Mouse (Mus musculus): ENCODE measurements around the gene Rlbp1. TPM values are rescaled to one million over a fixed set of nuclear protein-coding genes. Genes with fewer than 3 reads are reported as not detected.

The Rlbp1 gene
- polyA plus RNA-seq, 1 experiment from 2014 or later: 0.28 TPM

GRCm38 (mm10) chr7:79369416-79369815 lies 17.4 kb downstream of the Rlbp1 start:
- WGBS: 28% methylated on average over 4 of the region's 4 CpGs
- DNase-seq (ENCODE audit: low spot score) (no peak), ATAC-seq (replicated peaks; ENCODE audit: low FRiP score, low TSS enrichment, low read depth) (no peak)
- Histone ChIP-seq H3K4me1 (replicated peaks; ENCODE audit: control insufficient read depth, insufficient read depth, low read length) (no peaks in the 10 kb centered on the region), H3K27me3 (replicated peaks; ENCODE audit: control insufficient read depth, insufficient read depth, low read length) (no peaks in the 10 kb centered on the region), H3K4me2 (ENCODE audit: low read length) (no peak overlapping the region), H3K4me3 (ENCODE audit: low read depth, low read length) (no peak overlapping the region), H3K9me3 (ENCODE audit: control insufficient read depth, low read length) (no peaks in the 10 kb centered on the region), H3K36me3 (ENCODE audit: control insufficient read depth, insufficient read depth, low read length) (no peaks in the 10 kb centered on the region), H3K27ac (ENCODE audit: low read depth) (no peak overlapping the region), H3K9ac (ENCODE audit: low read length) (no peak overlapping the region)

GRCm38 (mm10) chr7:79368664-79369063 lies 18.2 kb downstream of the Rlbp1 start:
- no peak overlapping the region for H3K9ac ChIP-seq (ENCODE audit: low read length)
- H3K9me3 ChIP-seq (ENCODE audit: control insufficient read depth, low read length): no peaks in the 10 kb centered on the region
- H3K4me2 ChIP-seq (ENCODE audit: low read length): no peak overlapping the region
- 82% methylated on average over 5 of the region's 5 CpGs for WGBS
- no peak overlapping the region for H3K4me3 ChIP-seq (ENCODE audit: low read depth, low read length)
- DNase-seq (ENCODE audit: low spot score) (no peak), ATAC-seq (replicated peaks; ENCODE audit: low FRiP score, low TSS enrichment, low read depth) (no peak)
- H3K36me3 ChIP-seq (ENCODE audit: control insufficient read depth, insufficient read depth, low read length): no peaks in the 10 kb centered on the region
- H3K27me3 ChIP-seq (replicated peaks; ENCODE audit: control insufficient read depth, insufficient read depth, low read length): no peaks in the 10 kb centered on the region
- H3K27ac ChIP-seq (ENCODE audit: low read depth): no peak overlapping the region
- H3K4me1 ChIP-seq (replicated peaks; ENCODE audit: control insufficient read depth, insufficient read depth, low read length): no peaks in the 10 kb centered on the region

DNA sequence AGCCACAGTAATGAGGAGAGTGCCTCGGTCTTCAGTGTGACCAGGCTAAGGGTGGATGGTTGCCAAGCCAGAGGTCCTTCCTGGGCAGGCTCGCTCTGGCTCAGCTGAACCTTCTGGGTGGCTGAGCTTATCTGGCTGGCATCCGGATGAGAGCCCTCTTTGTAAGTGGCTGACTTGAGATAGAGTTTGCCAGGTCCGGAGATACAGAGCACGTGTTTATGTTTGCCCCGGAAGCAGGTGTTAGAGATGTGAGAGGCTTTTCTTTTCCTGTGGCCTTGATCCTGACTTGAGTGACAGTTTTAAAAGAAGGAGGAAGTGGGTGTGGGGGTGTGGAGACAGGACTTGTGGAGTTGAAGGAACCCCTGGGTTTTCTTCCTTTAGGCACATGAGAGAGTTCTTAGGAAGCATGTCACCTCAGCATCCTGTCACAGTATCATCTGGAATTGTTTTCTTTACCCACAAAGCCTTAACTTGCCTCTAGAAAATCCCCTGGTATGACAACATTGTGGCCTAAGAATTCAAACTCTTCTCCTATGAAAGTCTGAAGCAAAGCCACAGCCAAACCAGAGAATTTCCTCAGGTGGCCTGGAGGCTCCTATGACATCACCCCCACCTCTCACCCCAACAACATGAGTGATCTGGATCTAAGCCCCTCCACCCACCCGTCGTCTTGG lies 23.3 kb downstream of the Rlbp1 start:
- ATAC-seq (replicated peaks; ENCODE audit: low FRiP score, low TSS enrichment, low read depth) (no peak), DNase-seq (ENCODE audit: low spot score) (no peak)
- H3K4me3 ChIP-seq (ENCODE audit: low read depth, low read length): no peak overlapping the region
- WGBS: 60% methylated on average over 8 of the region's 8 CpGs
- no peaks in the 10 kb centered on the region for H3K27me3 ChIP-seq (replicated peaks; ENCODE audit: control insufficient read depth, insufficient read depth, low read length)
- peaks cover 22% of the 10 kb centered on the region for H3K36me3 ChIP-seq (ENCODE audit: control insufficient read depth, insufficient read depth, low read length)
- no peak overlapping the region for H3K27ac ChIP-seq (ENCODE audit: low read depth)
- no peaks in the 10 kb centered on the region for H3K9me3 ChIP-seq (ENCODE audit: control insufficient read depth, low read length)
- H3K4me2 ChIP-seq (ENCODE audit: low read length): no peak overlapping the region
- no peaks in the 10 kb centered on the region for H3K4me1 ChIP-seq (replicated peaks; ENCODE audit: control insufficient read depth, insufficient read depth, low read length)
- H3K9ac ChIP-seq (ENCODE audit: low read length): no peak overlapping the region

DNA sequence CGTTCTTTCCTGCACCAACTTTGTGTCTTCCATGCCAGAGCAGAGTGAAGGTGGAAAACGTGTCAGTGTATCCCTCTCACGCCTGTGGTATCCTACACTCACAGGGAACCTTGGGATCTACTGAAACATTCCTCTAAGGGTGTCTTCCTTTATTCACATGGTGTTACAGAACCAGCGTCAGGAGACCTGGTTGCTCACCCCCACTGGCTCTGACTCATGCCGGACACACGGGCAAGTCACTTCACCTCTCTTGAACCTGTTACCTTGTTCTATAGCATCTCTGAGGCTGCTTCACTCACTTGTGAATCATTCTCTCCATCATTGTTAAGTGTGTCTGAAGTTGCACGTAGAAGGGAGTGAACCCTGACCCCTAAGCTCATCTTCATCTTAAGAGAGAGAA lies 24.0 kb downstream of the Rlbp1 start:
- no peak overlapping the region for H3K9ac ChIP-seq (ENCODE audit: low read length)
- 91% methylated on average over 7 of the region's 7 CpGs for WGBS
- no peak for ATAC-seq (replicated peaks; ENCODE audit: low FRiP score, low TSS enrichment, low read depth)
- no peak for DNase-seq (ENCODE audit: low spot score)
- H3K4me1 ChIP-seq (replicated peaks; ENCODE audit: control insufficient read depth, insufficient read depth, low read length): no peaks in the 10 kb centered on the region
- no peak overlapping the region for H3K4me2 ChIP-seq (ENCODE audit: low read length)
- no peaks in the 10 kb centered on the region for H3K9me3 ChIP-seq (ENCODE audit: control insufficient read depth, low read length)
- no peak overlapping the region for H3K4me3 ChIP-seq (ENCODE audit: low read depth, low read length)
- no peak overlapping the region for H3K27ac ChIP-seq (ENCODE audit: low read depth)
- no peaks in the 10 kb centered on the region for H3K27me3 ChIP-seq (replicated peaks; ENCODE audit: control insufficient read depth, insufficient read depth, low read length)
- peaks cover 29% of the 10 kb centered on the region for H3K36me3 ChIP-seq (ENCODE audit: control insufficient read depth, insufficient read depth, low read length)

DNA sequence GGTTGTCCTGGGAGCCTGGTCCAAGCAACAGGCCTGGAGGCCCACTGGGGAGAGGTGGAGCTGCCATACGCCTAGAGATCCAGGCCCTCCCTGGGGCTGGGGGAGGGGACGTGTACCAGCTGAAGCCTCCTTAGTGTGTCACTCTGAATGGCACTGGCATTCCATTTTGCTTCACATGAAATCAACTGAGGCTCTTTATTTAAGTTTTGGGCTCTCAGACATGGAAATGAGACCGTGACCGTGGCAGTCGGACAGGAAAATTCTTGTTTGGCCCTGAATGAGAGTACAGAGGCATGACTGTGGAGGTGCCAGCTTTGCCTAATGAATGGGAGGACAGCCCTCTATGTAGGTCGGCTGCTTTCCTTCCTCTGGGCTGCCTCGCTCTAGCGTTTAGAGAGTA lies 24.6 kb downstream of the Rlbp1 start:
- H3K4me2 ChIP-seq (ENCODE audit: low read length): no peak overlapping the region
- no peaks in the 10 kb centered on the region for H3K9me3 ChIP-seq (ENCODE audit: control insufficient read depth, low read length)
- H3K27ac ChIP-seq (ENCODE audit: low read depth): no peak overlapping the region
- H3K9ac ChIP-seq (ENCODE audit: low read length): no peak overlapping the region
- H3K4me1 ChIP-seq (replicated peaks; ENCODE audit: control insufficient read depth, insufficient read depth, low read length): no peaks in the 10 kb centered on the region
- DNase-seq (ENCODE audit: low spot score): no peak
- 77% methylated on average over 8 of the region's 8 CpGs for WGBS
- H3K36me3 ChIP-seq (ENCODE audit: control insufficient read depth, insufficient read depth, low read length): peaks cover 33% of the 10 kb centered on the region
- no peaks in the 10 kb centered on the region for H3K27me3 ChIP-seq (replicated peaks; ENCODE audit: control insufficient read depth, insufficient read depth, low read length)
- no peak for ATAC-seq (replicated peaks; ENCODE audit: low FRiP score, low TSS enrichment, low read depth)
- H3K4me3 ChIP-seq (ENCODE audit: low read depth, low read length): no peak overlapping the region

DNA sequence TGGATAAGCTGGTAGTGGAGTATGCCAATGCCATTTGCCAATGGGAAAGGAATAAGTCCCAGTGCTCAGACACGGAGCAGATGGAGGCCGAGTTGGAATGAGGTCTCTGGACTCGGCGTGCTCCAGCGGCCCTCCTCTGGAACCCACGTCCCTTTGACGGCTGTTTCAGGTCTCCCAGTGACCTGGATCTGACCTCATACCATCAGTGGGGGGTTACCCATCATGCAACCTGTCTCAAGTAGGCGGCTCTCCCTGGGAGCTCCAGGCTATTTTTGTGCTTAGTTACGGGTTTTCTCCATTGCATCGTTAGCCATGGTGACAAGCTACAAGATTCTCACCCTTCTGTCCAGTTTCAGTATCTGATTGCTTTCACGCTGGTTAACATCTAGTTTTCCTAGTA lies 26.8 kb downstream of the Rlbp1 start:
- ATAC-seq (replicated peaks; ENCODE audit: low FRiP score, low TSS enrichment, low read depth) (no peak), DNase-seq (ENCODE audit: low spot score) (no peak)
- no peak overlapping the region for H3K27ac ChIP-seq (ENCODE audit: low read depth)
- WGBS: 67% methylated on average over 11 of the region's 11 CpGs
- H3K4me3 ChIP-seq (ENCODE audit: low read depth, low read length): no peak overlapping the region
- no peak overlapping the region for H3K9ac ChIP-seq (ENCODE audit: low read length)
- H3K9me3 ChIP-seq (ENCODE audit: control insufficient read depth, low read length): no peaks in the 10 kb centered on the region
- H3K36me3 ChIP-seq (ENCODE audit: control insufficient read depth, insufficient read depth, low read length): peaks cover 52% of the 10 kb centered on the region
- no peaks in the 10 kb centered on the region for H3K27me3 ChIP-seq (replicated peaks; ENCODE audit: control insufficient read depth, insufficient read depth, low read length)
- no peak overlapping the region for H3K4me2 ChIP-seq (ENCODE audit: low read length)
- no peaks in the 10 kb centered on the region for H3K4me1 ChIP-seq (replicated peaks; ENCODE audit: control insufficient read depth, insufficient read depth, low read length)

- H3K27ac ChIP-seq (ENCODE audit: low read depth): no peak overlapping the region
- H3K9ac ChIP-seq (ENCODE audit: low read length): no peak overlapping the region
- H3K36me3 ChIP-seq (ENCODE audit: control insufficient read depth, insufficient read depth, low read length): peaks cover 59% of the 10 kb centered on the region
- 81% methylated on average over 3 of the region's 3 CpGs for WGBS
- no peaks in the 10 kb centered on the region for H3K4me1 ChIP-seq (replicated peaks; ENCODE audit: control insufficient read depth, insufficient read depth, low read length)
- no peaks in the 10 kb centered on the region for H3K9me3 ChIP-seq (ENCODE audit: control insufficient read depth, low read length)
- ATAC-seq (replicated peaks; ENCODE audit: low FRiP score, low TSS enrichment, low read depth) (no peak), DNase-seq (ENCODE audit: low spot score) (no peak)
- no peak overlapping the region for H3K4me2 ChIP-seq (ENCODE audit: low read length)
- H3K27me3 ChIP-seq (replicated peaks; ENCODE audit: control insufficient read depth, insufficient read depth, low read length): no peaks in the 10 kb centered on the region
- H3K4me3 ChIP-seq (ENCODE audit: low read depth, low read length): no peak overlapping the region
Observed at GRCm38 (mm10) chr7:79359183-79359435, 27.7 kb downstream of the Rlbp1 start.

DNA sequence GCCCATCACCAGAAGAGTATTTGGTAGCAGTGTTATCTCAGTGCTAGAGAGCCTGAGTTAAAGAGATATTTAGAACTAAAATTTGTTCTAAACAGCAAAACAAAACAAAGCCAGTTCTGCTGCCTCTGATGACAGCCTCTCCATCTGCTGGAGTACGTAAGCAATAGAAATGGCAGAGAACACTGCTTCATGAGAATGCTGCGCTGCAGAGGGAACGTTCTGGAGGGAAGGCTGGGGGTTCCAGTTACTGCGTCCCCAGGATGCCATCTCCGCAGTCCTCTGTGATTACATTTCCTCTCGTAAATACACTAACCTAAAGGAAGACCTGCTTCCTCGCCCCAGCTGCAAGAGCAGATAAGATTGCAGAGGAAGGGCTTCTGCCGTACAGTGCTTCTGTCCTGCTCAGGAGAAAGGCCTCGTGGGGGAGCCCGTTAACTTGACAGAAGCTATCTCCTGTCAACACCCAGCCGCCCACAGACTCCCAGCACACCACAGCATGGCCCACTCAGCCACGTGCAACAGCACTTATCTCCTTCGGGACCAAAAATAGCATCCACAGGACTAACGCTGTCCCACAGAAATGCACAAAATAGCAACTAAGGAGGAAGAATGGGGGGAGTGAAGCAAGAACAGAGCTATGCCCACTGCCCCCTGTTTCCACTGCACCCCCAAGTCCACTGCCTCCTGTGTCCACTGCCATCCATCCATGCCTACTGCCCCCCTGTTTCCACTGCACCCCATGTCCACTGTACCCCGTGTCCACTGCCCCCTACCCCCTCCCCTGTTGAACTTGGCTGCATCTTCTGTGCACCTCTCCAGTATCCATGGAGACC lies 28.3 kb downstream of the Rlbp1 start:
- Histone ChIP-seq H3K9ac (ENCODE audit: low read length) (no peak overlapping the region), H3K4me3 (ENCODE audit: low read depth, low read length) (no peak overlapping the region), H3K27ac (ENCODE audit: low read depth) (no peak overlapping the region), H3K36me3 (ENCODE audit: control insufficient read depth, insufficient read depth, low read length) (peaks cover 64% of the 10 kb centered on the region), H3K27me3 (replicated peaks; ENCODE audit: control insufficient read depth, insufficient read depth, low read length) (no peaks in the 10 kb centered on the region), H3K9me3 (ENCODE audit: control insufficient read depth, low read length) (no peaks in the 10 kb centered on the region), H3K4me1 (replicated peaks; ENCODE audit: control insufficient read depth, insufficient read depth, low read length) (no peaks in the 10 kb centered on the region), H3K4me2 (ENCODE audit: low read length) (no peak overlapping the region)
- ATAC-seq (replicated peaks; ENCODE audit: low FRiP score, low TSS enrichment, low read depth): no peak
- 64% methylated on average over 15 of the region's 15 CpGs for WGBS
- no peak for DNase-seq (ENCODE audit: low spot score)

Data from intestine, embryonic 14.5 days (tissue).